Mouse (Mus musculus) spleen, adult 2 months (tissue): ENCODE data around the gene Gm49361.

ENCODE experiments used
- CTCF ChIP-seq: fragments of 200-500 bp; IDR thresholded peaks from 2 replicates; pipeline ENCODE4 v1.5.1; 2011; ENCODE audit warnings: mild to moderate bottlenecking, inconsistent platforms; ENCODE audit not compliant: insufficient read depth, insufficient read length, insufficient replicate concordance; ENCODE audit errors: extremely low read depth
- POLR2A ChIP-seq: fragments of 200-500 bp; IDR thresholded peaks from 2 replicates; pipeline ENCODE4 v1.6.1; 2011; ENCODE audit warnings: low read depth, low read length, inconsistent platforms

- TF ChIP-seq CTCF (peak; percentile 3; the same call in 1 of the 2 replicates), POLR2A (peak; percentile 56)
Observed at GRCm38 (mm10) chr14:57664822-57665627, 80.9 kb downstream of the Gm49361 start, which contains the start of gene Xpo4.
